Mouse (Mus musculus) gastrocnemius, postnatal 14 days (tissue): Measurements from ENCODE around the gene Gm8024. TPM values are rescaled to one million over a fixed set of nuclear protein-coding genes. Genes with fewer than 3 reads are reported as not detected.
"Not testable (repeated sequence)": the region's sequence is repeated elsewhere in the genome, so short reads cannot be mapped to it uniquely, and the experiment has no call there.

Source experiments
- DNase-seq: peaks from one replicate; pipeline ENCODE4 v3.0.0; 2021; ENCODE audit warnings: mixed read lengths
- intact Hi-C: fragments of 180-260 bp; cut with DNase I; formaldehyde crosslinking; loops from one replicate; pipeline ENCODE4 v1.15.1; 2025; ENCODE audit warnings: low total_unique reads
- long read RNA-seq, 2 experiments: library from polyadenylated mRNA; stranded (forward); transcript quantifications; one replicate each; pipeline ENCODE4 v2.0.0; 2021
- total RNA-seq, 2 experiments: library from RNA; stranded (reverse); gene quantifications; 2 replicates each; pipeline ENCODE4 v1.2.3; 2021

Gm8024 gene
- not detected for total RNA-seq
- long read RNA-seq, experiment 1: 0 reads
- long read RNA-seq, experiment 2: 0 reads

DNA sequence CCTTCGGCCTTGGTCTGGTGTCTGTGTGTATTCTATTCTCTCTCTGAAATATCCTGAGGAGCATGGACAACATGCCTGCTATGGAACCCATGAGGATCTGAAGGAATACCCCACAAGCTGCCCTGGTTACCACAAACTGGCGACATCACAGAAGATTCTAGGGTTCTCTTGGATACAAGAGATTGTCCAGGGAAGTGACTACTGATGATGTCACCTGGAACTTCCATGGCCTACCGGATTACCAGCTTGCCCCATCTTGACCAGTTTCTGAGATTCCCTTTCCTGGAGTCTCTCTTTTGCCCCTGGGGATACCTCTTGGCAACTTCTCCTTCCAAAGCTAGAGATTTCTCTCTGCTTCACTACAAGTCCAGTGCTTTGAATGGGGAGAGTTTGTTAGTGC lies at the start of gene Gm8024:
Gm8024 (minus strand) TSS at position 101 of the 400 bp plus-strand sequence.
- intact Hi-C loops, DNase-seq: not testable (repeated sequence)

DNA sequence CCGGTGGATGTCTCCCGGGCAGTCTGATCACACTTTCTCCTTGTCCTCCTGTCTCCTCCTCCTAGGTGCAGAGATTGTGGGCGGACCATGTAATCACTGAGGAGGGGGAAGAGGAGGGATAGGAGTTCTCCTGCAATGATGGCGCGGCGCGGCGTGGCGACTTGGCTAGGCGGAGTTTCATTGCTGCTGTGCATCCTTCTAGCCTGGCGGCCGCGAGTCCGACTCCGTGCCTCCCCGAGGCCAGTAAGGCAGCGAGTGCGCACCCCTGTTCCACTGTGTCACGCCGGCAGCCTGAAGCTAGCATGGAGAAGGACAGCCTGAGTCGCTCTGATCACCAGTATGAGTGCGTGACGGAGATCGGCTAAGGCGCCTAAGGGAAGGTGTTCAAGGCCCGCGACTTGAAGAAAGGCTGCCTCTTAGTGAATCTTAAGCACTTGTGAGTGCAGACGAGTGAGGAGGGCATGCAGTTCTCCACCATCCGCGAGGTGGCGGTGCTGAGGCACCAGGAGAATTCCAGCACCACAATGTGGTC lies 19.2 kb upstream of the Gm8024 start:
- intact Hi-C loops: not testable (repeated sequence)
- DNase-seq: peak; percentile 3

DNA sequence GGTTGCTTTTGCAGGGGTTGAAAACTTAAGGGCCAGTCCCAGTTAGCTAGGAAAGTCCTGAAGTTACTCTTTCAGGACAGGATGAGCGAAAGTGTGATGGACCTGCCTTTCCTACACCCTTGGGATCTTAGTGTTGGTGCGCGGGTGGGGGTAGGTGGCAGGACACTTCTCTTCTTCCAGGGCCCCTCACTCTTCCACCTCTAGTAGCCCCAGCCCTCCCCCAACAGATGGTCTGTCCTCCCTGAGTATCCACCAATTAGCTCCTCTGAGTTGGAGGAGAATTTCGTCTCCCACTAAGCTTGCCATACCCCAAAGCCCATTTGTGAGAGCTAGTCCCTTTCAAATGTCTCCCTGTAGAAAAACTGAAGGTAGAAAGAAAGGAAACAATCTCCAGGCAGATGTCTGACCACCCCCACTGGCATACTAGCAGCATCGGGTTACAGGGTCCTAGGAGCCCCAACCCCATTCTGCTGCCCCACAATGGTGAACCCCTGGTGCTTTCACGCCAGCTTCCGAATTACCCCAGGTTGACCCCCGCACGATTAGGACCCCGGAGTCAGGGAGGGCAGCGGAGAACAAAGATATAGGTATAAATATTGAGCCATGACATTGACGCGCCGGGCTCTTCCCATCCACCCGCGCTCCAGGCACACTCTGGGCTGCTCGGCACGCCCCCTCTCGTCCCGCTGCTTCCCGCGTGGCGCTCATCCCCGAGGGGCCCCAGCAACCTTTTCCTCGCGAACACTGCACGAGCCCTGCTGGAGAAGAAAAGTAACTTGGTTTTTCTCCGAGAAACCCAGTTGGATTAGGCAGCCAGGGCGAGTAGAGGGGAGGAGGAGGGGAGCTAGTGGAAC lies 18.5 kb upstream of the Gm8024 start:
- intact Hi-C loops, DNase-seq: not testable (repeated sequence)

DNA sequence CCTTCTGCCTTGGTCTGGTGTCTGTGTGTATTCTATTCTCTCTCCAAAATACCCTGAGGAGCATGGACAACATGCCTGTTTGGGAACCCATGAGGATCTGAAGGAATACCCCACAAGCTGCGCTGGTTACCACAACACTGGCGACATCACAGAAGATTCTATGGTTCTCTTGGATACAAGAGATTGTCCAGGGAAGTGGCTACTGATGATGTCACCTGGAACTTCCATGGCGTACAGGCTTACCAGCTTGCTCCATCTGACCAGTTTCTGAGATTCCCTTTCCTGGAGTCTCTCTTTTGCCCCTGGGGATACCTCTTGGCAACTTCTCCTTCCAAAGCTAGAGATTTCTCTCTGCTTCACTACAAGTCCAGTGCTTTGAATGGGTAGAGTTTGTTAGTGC lies 21.8 kb downstream of the Gm8024 start, which contains the start of gene Gm8020:
Gm8020 (minus strand) TSS at position 101 of the 400 bp plus-strand sequence.
- intact Hi-C loops, DNase-seq: not testable (repeated sequence)

Other genes starting within 250 kb of the Gm8024 start
- gene Gm9611, start 226.9 kb downstream of the Gm8024 start, total RNA-seq: not detected
- gene Gm7995, start 214.1 kb downstream of the Gm8024 start, total RNA-seq: not detected
- not detected for gene Gm8005, start 84.6 kb downstream of the Gm8024 start, total RNA-seq
- gene Gm8011, start 60.4 kb downstream of the Gm8024 start, total RNA-seq: not detected
- not detected for gene Gm8020, start 21.9 kb downstream of the Gm8024 start, total RNA-seq
- gene Gm17124, start 75.6 kb upstream of the Gm8024 start, total RNA-seq: not detected
- not detected for gene Gm3633, start 117.6 kb upstream of the Gm8024 start, total RNA-seq
- not detected for gene Gm10378, start 131.7 kb upstream of the Gm8024 start, total RNA-seq
- gene Gm3015, start 244.5 kb upstream of the Gm8024 start, total RNA-seq: not detected